Mouse (Mus musculus) hindbrain, embryonic 10.5 days (tissue): ENCODE measurements around the gene Cript. TPM values are rescaled to one million over a fixed set of nuclear protein-coding genes. Genes with fewer than 3 reads are reported as not detected.
A peak's percentile ranks its signal among the peaks of the same experiment; 100 is the strongest.

Source experiments
- DNase-seq: peaks from one replicate; pipeline ENCODE4 v3.0.0-alpha.2; 2017; ENCODE audit warnings: low spot score
- H3K27ac ChIP-seq: fragments of 300-500 bp; sonication (generic); 2 replicates; pipeline ENCODE4 v1.5.1; 2016; ENCODE audit warnings: mild to moderate bottlenecking, moderate library complexity
- H3K27me3 ChIP-seq: fragments of 300-500 bp; sonication (generic); 2 replicates; pipeline ENCODE4 v1.6.1; 2016; ENCODE audit warnings: mild to moderate bottlenecking; ENCODE audit not compliant: poor library complexity, insufficient read depth, severe bottlenecking
- H3K36me3 ChIP-seq: fragments of 300-500 bp; sonication (generic); 2 replicates; pipeline ENCODE4 v1.6.1; 2016; ENCODE audit warnings: mild to moderate bottlenecking, moderate library complexity
- H3K4me1 ChIP-seq: fragments of 300-500 bp; sonication (generic); replicated peaks from 2 replicates; pipeline ENCODE4 v1.6.1; 2016; ENCODE audit warnings: mild to moderate bottlenecking
- H3K4me3 ChIP-seq: fragments of 300-500 bp; sonication (generic); 2 replicates; pipeline ENCODE4 v1.5.1; 2016; ENCODE audit warnings: mild to moderate bottlenecking, moderate library complexity
- H3K9me3 ChIP-seq: fragments of 300-500 bp; sonication (generic); 2 replicates; pipeline ENCODE4 v1.6.1; 2016; ENCODE audit warnings: mild to moderate bottlenecking, moderate library complexity
- WGBS: fragments of 180-500 bp; shearing (Covaris S2); methylation state at CpG from one replicate; pipeline ENCODE4 v1.1.7; 2016; 5-methylcytosine and 5-hydroxymethylcytosine counted together
- polyA plus RNA-seq: library from polyadenylated mRNA; unstranded; fragments of >200 nt; fragmentation: Nextera tagmentation; extraction: Ambion mirVana; gene quantifications from 2 replicates; pipeline ENCODE4 v1.2.1, GENCODE M21; 2016

Cript gene
- polyA plus RNA-seq, 1 experiment from 2014 or later, result 195 TPM

DNA sequence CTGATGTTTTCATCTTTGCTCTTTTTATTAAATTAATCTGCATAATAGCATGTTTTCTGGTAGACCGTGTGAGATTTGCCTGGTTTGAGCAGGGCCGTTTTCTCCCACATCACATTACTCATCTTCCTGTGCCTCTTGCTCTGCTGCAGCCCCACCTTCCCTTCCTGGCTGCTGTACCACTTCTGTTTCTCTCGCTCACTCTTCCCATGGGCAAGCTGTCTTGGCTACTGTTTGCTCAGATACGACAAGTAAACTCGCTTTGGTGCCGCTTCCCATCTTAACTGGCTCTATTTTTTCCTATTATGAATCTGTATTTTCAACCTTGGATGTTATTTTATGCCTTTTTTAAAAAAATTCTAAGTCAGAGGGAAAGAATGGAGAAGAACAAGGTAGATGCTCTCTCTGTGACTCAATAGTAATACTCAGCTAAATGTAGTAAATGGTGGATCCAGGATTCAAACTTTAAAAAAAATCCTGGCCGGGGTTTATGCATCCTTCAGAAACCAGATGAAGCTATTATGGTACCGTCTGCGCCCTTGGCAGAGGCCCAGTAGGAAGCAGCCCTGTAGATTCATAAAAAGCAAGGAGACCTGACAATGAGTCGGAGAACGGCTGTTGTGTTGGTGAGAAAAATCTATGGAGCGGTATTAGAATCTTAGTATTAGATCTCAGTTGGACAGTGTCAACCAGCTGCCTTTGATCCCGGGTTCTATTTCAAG is 13.9 kb upstream of the Cript start:
- Histone ChIP-seq H3K27me3 (no peaks in the 10 kb centered on the region), H3K36me3 (peaks cover 34% of the 10 kb centered on the region), H3K27ac (no peak overlapping the region), H3K9me3 (no peaks in the 10 kb centered on the region), H3K4me1 (no peaks in the 10 kb centered on the region), H3K4me3 (no peak overlapping the region)
- WGBS, result 93% methylated on average over 13 of the region's 13 CpGs
- no peak for DNase-seq

DNA sequence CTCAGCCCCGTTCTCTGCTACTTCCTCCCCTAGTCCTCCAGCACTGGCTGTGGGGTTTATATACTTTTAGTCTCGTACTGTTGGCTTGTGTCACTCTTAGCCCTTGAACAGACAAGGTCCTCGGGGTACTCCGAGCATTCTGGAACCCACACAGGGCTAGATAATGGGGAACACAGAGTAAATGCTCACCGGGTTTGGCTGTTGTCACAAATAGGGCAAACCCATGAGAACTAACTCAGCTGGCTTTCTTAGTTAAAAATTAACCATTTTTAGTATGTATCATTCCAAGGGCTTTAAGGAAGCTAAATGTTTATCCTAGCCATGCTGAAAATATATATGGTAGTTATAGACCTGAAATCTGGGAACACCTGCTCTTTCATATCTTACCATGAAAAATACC is 5.7 kb upstream of the Cript start:
- Histone ChIP-seq H3K4me3 (no peak overlapping the region), H3K36me3 (peaks cover 39% of the 10 kb centered on the region), H3K4me1 (peaks cover 15% of the 10 kb centered on the region), H3K27ac (no peak overlapping the region), H3K27me3 (no peaks in the 10 kb centered on the region), H3K9me3 (no peaks in the 10 kb centered on the region)
- DNase-seq, result no peak
- 91% methylated on average over 5 of the region's 5 CpGs for WGBS

DNA sequence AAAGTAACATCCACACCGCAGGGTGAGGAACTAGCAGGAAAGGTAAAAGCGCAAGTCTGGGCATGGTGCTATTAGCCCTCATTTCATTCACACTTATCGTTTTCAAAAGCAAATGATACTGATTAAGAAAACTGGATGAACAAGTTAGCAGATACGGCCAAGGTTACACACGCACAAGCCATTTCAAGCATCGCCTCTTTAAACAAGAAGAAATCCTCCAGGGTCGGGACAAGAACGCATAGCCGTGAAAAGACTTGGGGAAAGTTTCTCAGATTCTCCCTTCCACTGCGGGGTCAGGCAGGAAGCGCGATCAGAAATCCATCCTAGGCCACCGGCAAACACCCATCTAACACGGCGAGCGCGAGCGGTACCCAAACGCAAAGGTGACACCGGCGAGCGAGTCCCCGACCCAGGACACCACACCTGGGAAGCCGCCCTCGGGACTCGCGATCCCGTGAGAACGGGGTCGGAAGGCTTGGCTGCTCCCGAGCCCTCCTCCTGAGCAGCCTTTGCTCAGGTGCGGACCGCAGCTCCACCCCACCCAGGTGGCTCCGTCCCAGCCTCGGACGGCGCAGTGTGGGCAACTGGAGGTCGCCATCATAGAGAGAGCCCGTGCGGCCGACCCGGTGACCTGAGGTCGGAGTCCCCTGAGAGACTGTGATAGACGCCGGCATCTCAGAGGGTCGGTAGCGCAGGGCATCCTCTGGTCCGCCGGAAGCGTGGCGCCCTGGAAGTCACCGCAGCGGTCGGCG is 683 bp upstream of the Cript start:
- no peak for DNase-seq
- Histone ChIP-seq H3K4me1 (peaks cover 26% of the 10 kb centered on the region), H3K9me3 (0 out of 2 replicates have a peak, but pooled peaks cover 2% of the 10 kb centered on the region), H3K4me3 (peak overlapping the region; percentile 95), H3K36me3 (peaks cover 29% of the 10 kb centered on the region), H3K27me3 (no peaks in the 10 kb centered on the region), H3K27ac (peak overlapping the region; percentile 83)
- 1% methylated on average over 55 of the region's 55 CpGs for WGBS

DNA sequence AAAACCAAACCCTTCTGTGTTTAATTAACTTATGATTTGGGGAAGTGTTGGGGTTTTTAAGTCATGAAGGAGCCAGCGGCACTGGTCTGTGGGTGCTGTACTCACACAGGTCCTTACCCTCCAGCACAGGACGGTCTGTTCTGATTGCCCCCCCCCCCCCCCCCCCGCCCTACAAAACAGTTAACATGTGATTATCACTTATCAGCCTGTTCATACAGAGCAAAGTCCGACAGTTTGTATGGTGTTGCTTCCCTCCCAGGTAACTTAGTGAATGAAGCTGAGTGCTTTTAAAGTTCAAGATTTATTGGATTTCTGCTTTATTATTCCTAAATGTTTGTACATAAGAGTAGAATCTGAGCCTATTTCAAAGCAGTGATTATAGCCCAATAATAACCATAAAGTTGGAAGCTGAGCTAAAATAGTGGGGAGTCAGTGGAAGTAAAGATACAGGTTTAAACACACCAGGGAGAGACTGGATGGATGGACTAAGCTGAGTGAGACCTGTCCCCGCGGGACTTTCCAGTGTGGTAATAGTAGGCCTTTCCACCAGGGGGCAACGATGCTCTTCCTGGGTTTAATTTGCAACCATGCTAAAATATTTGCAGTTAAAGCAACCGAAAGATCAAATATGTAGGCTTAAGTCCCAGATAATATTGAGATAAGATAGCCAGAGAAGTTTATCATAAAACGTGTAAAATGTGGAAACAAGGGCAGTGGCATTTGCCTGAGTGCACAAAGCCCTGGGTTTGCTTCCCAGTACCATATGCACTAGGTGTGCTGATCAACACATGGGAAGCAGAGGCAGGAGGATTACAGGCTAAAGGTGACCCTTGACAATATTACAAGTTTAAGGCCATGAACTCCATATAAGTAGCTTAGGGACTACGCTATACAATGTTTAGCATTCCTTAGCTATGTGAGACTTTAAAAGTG is 11.1 kb downstream of the Cript start:
- no peak overlapping the region for H3K27ac ChIP-seq
- H3K4me3 ChIP-seq, result no peak overlapping the region
- no peaks in the 10 kb centered on the region for H3K9me3 ChIP-seq
- 64% methylated on average over 10 of the region's 10 CpGs for WGBS
- H3K36me3 ChIP-seq, result peaks cover 54% of the 10 kb centered on the region
- DNase-seq, result no peak
- no peaks in the 10 kb centered on the region for H3K27me3 ChIP-seq
- H3K4me1 ChIP-seq, result no peaks in the 10 kb centered on the region

DNA sequence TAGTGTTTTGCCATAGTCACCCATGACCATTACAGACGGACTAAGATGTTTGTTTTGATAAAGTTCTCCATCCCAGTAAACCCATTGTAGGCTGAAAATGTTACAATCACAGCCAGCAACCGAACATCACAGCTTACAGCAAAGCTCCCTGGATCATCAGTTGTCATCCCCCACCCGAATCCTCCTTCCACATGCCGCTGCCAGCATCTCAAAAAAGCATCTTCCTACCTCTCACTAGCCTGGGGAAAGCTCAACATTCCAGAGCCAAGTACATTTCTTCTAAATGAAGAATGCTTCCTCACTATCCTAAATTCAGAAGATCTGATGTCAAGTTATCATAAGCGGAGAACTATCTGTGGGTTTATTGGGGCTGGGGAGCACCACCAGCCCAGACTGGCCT is 13.1 kb downstream of the Cript start:
- H3K36me3 ChIP-seq, result peaks cover 41% of the 10 kb centered on the region
- H3K27me3 ChIP-seq, result no peaks in the 10 kb centered on the region
- no peak overlapping the region for H3K27ac ChIP-seq
- H3K4me3 ChIP-seq, result no peak overlapping the region
- no peaks in the 10 kb centered on the region for H3K9me3 ChIP-seq
- 86% methylated on average over 5 of the region's 5 CpGs for WGBS
- no peaks in the 10 kb centered on the region; the same call in 1 of the 2 replicates for H3K4me1 ChIP-seq
- no peak for DNase-seq

DNA sequence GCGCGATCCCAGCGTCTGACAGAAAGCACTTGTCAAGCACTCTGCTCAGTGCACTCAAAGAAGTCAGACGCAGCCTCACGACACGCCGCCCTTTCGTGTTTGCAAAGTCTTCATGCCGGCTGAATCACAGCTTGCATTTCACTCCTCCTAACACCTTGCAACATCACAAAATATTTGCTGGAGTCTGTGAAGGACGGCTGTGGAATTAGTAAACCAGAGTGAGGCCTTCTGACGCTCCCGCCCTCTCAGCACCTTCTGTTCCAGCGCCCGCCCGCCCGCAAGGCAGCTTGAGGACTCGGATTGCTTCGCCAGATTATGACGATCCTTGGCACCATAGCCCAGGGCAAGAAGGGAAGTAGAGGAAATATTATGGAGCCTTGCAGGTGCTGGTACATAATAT is 16.4 kb downstream of the Cript start:
- Histone ChIP-seq H3K4me1 (peaks cover 4% of the 10 kb centered on the region; the same call in 1 of the 2 replicates), H3K4me3 (no peak overlapping the region), H3K27ac (no peak overlapping the region), H3K36me3 (peaks cover 17% of the 10 kb centered on the region), H3K27me3 (no peaks in the 10 kb centered on the region), H3K9me3 (no peaks in the 10 kb centered on the region)
- no peak for DNase-seq
- WGBS, result 75% methylated on average over 19 of the region's 19 CpGs

DNA sequence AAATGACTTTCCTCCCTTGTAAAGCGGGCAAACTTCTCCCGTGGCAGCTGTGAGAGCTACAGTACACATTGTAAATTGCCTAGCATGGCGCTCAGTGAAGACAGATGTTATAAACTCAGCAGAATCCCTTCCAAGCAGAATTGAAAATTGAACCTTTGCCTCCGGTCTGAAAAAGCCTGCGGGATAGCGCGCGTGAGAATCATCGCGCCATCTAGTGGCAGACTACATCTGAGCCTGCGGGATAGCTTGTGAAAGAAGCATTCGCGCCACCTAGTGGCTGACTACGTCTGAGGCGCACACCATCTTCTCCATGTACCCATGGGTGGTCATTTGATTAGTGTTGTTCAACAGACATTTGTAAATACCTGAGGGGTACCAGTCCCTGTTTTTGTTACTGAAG is 19.0 kb downstream of the Cript start:
- DNase-seq, result peak; percentile 89
- no peaks in the 10 kb centered on the region for H3K36me3 ChIP-seq
- H3K27me3 ChIP-seq, result no peaks in the 10 kb centered on the region
- 1% methylated on average over 15 of the region's 15 CpGs for WGBS
- no peaks in the 10 kb centered on the region for H3K9me3 ChIP-seq
- H3K27ac ChIP-seq, result no peak overlapping the region
- H3K4me3 ChIP-seq, result no peak overlapping the region
- H3K4me1 ChIP-seq, result peaks cover 4% of the 10 kb centered on the region; the same call in 1 of the 2 replicates

DNA sequence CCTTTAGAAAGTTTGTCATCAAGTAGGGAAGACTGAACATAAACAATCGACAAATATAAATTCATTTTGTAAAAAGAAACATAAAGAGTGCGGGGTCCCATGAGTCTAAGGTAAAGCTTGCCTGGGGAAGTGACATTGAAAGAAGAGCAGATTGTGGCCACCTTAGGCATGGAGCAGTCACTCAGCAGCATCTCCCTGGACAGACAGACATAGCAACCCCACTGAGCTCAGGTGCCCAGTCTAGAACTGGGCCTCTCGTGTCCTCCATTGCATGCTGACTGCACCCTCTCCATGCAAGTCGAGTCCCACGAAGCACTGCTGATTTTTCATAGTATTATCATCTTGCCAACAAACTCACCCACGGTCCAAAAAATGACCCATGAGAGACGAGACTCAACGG is 19.4 kb downstream of the Cript start:
- WGBS, result 84% methylated on average over 8 of the region's 8 CpGs
- Histone ChIP-seq H3K36me3 (no peaks in the 10 kb centered on the region), H3K27ac (no peak overlapping the region), H3K27me3 (no peaks in the 10 kb centered on the region), H3K9me3 (no peaks in the 10 kb centered on the region), H3K4me1 (peaks cover 4% of the 10 kb centered on the region; the same call in 1 of the 2 replicates), H3K4me3 (no peak overlapping the region)
- DNase-seq, result no peak

DNA sequence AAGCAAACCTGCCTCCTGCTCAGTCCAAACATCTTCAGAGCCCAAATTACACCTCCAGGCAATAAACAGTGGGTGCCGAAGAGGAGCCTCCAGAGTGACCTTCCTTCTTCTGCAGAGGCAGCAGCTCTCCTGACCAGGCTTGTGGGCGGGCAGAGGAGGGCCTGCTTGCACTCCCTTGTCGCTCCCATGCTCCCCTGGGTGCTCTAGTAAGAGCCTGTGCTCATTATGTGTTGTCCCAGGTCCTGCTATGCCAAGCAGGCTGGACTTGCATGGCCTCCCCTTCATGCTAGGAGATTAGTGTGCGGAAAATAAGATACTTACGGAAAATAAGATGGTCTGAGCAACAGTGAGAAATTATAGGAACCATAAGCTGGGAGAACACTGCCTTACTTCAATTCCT is 24.3 kb downstream of the Cript start:
- WGBS, result 66% methylated on average over 5 of the region's 5 CpGs
- no peak overlapping the region for H3K27ac ChIP-seq
- H3K9me3 ChIP-seq, result no peaks in the 10 kb centered on the region
- H3K4me1 ChIP-seq, result peaks cover 3% of the 10 kb centered on the region
- no peaks in the 10 kb centered on the region for H3K27me3 ChIP-seq
- no peaks in the 10 kb centered on the region for H3K36me3 ChIP-seq
- no peak for DNase-seq
- no peak overlapping the region for H3K4me3 ChIP-seq

DNA sequence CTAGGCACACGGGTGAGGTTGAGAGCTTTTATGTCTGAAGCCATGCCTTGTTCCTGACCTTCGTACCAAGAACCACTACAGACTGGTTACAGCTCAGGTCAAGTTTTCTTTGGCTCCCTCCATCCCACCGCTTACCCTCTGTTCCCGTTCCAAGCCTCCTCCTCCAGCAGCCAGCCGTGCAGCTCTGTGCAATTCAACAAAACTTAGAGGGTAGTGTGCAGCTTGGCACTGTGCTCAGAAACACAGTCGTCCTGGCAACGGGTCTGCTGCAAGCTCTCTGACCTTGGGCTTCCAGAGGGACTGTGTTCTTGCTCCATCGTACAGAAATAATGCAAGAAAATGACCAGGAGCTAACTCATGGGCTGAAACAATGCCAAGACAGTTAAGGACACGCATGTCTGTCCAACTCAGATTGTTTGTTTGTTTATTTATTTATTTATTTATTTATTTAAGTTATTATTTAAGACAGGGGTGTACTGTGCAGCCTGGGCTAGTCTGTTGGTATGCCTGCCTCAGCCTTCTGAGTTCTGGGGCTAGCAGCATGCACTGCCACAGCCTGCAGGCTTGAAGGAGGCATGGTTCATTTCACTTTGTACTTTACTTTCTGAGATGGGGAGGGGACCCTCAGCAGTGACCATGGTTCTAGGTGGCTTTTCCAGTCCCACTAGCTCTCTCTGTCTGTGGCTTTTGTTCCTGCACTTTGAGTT is 25.3 kb downstream of the Cript start:
- Histone ChIP-seq H3K27ac (no peak overlapping the region), H3K4me3 (no peak overlapping the region), H3K4me1 (peaks cover 9% of the 10 kb centered on the region), H3K27me3 (no peaks in the 10 kb centered on the region), H3K36me3 (no peaks in the 10 kb centered on the region), H3K9me3 (no peaks in the 10 kb centered on the region)
- whole genome bisulfite sequencing, result 70% methylated on average over 9 of the region's 9 CpGs
- DNase-seq, result no peak

DNA sequence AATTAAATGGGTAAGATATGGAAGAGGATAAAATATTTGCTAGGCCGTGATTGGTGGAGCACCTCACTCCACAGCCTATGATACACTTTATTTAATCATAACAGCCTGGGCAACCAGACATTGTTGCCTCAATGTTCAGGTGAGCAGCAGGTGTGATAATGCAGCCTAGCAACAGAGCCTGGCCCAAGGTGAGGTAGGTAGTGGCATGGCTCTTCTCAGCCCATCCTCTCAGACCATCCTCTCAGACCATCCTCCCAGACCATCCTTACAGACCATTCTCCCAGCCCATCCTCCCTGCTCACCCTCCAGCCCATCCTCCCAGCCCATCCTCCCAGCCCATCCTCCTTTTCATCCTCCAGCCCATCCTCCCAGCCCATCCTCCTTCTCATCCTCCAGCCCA is 26.3 kb downstream of the Cript start:
- no peaks in the 10 kb centered on the region for H3K27me3 ChIP-seq
- 98% methylated on average over 1 of the region's 1 CpGs for WGBS
- H3K36me3 ChIP-seq, result no peaks in the 10 kb centered on the region
- H3K9me3 ChIP-seq, result no peaks in the 10 kb centered on the region
- peaks cover 9% of the 10 kb centered on the region for H3K4me1 ChIP-seq
- DNase-seq, result no peak
- H3K4me3 ChIP-seq, result no peak overlapping the region
- no peak overlapping the region for H3K27ac ChIP-seq

DNA sequence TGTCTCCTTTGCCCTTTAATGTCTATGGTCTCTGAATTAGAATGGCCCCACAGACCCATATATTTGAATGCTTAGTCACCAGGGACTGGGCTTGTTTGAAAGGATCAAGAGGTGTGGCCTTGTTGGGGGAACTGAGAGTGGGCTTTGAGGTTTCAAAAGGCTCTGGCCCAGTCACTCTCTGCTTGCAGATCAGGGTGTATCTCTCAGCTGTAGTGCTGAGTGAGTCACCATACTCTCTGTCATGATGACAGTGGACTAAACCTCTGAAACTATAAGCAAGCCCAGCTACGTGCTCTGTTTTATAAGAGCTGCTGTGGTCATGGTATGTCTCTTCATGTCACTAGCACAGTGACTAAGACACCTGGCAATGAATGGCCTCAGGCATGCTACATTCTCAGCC is 27.1 kb downstream of the Cript start:
- Histone ChIP-seq H3K9me3 (no peaks in the 10 kb centered on the region), H3K27ac (no peak overlapping the region), H3K4me3 (no peak overlapping the region), H3K27me3 (no peaks in the 10 kb centered on the region), H3K36me3 (no peaks in the 10 kb centered on the region), H3K4me1 (peaks cover 9% of the 10 kb centered on the region)
- 84% methylated on average over 1 of the region's 1 CpGs for WGBS
- DNase-seq, result no peak
